Mouse (Mus musculus): ENCODE results near the gene Ap5b1.

GRCm38 (mm10) chr19:5560457-5561041 is 7.3 kb upstream of the Ap5b1 start, which contains the start of gene Ovol1:
- no peak for TF ChIP-seq CTCF (IDR thresholded peaks at IDR 0.05; ENCODE audit: low read depth)
- TF ChIP-seq EP300 (IDR thresholded peaks at IDR 0.05; ENCODE audit: low read depth), result no peak
